Mouse (Mus musculus): ENCODE measurements around the gene Crabp2.
A peak's percentile ranks its signal among the peaks of the same experiment; 100 is the strongest.

The Crabp2 gene

DNA sequence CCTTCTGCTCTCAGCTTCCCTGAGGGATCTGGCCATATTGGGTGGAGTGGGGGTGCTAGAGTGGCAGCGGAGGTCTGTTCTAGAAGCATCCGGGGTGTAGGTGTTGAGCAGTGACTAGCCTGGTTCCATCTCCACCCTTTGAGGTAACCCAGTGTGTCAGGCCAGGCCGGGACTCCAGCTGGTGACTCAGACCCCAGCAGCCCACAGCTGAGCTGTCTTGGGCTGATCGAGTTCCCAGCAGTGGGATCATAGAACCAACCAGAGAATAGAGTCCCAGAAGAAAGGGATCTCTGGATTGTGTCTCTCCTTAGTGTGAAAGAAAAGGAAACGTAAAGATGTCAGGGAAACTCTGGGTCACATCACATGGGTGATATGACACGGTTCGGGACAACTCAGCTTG lies 10.9 kb downstream of the Crabp2 start:
- DNase-seq = no peak

DNA sequence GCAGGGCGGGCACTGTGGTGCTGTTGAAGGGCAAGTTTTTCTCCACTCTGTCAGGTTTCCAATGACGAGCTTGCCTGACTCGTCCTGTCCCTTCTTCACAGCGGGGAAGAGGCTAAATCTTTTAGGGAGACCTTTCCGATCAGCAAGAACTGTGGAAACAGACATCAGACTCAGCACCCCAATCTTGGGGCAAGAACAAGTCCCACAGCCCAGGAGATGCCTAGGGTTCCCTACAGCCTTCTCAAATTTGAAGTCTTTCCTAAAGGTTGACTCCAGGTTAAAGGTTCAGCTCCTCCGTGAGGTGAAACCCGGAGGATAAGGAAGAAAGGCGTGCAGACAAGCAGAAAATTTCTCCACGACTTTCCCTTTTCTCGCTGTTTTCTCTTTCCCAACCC lies 11.7 kb downstream of the Crabp2 start:
- DNase-seq = no peak

DNA sequence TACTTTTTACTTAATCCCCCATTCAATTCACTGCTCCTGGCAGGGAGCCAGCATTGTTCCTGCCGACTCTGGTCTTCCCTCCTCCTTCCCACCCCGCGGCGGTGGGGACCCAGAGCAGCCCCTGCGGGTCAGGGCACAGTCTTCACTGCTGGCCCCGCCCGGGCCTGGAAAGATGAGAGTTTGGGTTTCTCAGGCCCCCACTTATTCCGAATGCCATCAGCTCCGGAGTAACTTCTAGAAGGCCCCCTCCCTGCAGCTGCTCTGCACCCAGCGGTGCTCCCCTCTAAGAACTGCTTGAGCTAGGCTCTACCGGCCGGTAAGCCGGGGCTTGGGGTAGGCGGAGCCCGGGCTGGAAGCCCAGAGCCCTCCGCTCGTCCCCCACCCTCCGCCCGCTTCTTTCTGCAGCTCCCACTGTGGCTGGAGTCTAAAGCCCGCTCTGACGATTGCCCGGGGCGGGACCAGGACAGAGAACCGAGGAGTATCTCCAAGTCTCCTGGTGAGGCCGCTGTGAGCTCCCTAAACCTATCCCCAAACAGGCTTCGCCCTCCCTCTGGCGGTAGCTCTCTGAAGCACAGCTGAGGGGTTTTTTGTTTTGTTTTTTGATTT lies 12.2 kb downstream of the Crabp2 start:
- DNase-seq = peak; percentile 85

DNA sequence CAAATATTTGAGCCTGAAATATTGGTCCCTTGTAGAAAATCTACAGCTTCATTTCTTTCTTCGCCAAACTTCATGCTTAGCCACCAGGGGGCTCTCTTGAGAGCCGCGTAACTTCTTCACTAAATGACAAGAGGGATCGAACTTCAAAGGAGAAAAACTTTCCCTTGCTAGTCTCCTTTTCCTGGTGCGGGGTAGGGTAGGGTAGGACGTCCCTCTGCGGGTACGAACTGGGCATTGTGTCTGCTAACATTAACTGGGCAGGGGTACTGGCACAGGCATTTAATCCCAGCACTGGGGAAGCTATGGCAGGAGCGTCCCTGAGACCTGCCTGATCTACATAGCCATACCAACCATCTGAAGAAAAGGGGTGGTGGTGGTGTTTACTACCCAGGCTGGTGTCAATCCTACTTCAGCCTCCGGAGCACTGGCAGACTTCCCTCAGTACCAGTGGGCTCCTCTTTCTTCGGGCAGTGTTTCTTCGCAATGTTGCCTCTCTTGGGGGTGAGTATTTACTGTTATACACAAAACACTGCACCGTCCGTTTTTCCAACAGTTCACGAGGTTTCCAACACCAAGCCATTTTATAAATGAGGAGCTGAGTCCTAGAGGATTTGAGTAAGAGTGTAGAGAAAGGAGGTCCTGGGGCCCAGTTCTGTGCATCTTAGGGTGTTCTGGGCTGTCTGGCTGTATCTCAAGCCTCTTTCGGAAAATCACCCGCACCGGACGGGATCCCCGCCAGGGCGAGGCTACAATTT lies 21.9 kb downstream of the Crabp2 start:
- peak; percentile 32 for DNase-seq

DNA sequence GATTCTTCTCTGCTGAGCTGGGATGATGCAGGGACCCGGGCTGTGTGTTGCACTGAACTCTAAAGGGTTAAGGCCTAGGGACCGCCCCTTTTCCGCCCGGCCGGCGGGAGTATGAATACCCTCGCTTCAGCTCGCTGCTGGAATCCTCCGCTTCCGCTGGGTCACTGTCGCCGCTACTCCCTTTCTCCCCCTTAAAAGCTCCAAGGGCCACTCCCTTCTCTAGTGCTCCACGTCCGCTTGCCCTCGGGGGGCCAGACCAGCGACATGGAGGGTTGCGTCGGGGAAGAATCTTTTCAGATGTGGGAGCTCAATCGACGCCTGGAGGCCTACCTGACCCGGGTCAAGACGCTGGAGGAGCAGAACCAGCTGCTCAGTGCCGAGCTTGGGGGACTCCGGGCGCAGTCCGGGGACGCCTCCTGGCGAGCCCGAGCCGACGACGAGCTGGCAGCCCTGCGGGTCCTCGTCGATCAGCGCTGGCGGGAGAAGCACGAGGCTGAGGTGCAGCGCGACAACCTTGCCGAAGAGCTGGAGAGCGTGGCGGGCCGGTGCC lies 22.5 kb downstream of the Crabp2 start, which contains the start of gene Nes:
Gene Nes, plus strand, starts transcription at position 140 of the 550 bp plus-strand sequence.
- peak; percentile 47 for DNase-seq

DNA sequence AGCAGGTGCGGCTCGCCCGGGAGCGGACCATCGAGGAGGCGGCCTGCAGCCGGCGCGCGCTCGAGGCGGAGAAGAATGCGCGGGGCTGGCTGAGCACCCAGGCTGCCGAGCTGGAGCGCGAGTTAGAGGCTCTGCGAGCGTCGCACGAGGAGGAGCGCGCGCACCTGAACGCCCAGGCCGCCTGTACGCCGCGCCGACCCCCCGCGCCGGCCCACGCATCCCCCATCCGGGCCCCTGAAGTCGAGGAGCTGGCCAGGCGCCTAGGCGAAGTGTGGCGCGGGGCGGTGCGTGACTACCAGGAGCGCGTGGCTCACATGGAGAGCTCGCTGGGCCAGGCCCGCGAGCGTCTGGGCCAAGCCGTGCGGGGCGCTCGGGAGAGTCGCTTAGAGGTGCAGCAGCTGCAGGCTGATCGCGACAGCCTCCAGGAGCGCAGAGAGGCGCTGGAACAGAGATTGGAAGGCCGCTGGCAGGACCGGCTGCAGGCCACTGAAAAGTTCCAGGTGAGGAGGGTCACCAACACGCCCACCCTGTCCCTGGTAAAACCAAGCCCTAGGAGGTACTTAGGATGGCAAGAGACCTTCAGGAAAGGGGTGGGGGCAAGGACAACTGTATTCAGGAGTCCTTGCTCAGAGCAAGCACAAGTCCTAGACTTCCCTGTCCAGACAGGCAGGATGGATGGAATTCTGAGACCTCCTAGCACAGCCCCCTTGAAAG lies 23.2 kb downstream of the Crabp2 start:
- DNase-seq = no peak

DNA sequence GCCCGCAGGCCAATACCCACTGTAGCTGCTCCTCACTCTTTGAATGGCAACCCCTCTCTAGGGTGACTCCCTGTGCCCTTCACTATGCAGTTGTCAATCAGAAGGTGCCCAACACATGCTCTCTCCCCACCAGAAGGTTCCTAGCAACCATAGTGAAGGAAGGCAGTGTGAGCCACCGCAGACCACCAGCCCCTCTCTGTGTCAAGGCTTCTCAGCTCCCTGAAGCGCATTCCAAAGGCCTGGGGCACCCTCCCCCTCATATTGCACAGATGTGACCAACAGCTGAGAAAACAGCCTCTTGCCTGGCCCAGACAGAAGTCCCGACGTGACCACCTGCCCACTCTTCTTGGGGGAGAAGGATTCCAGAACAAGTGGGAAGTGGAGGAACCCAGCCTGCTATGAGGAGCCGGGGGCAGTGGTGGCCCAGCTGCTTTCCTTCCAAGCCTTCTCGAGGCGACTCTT lies 23.8 kb downstream of the Crabp2 start:
- no peak for DNase-seq

DNA sequence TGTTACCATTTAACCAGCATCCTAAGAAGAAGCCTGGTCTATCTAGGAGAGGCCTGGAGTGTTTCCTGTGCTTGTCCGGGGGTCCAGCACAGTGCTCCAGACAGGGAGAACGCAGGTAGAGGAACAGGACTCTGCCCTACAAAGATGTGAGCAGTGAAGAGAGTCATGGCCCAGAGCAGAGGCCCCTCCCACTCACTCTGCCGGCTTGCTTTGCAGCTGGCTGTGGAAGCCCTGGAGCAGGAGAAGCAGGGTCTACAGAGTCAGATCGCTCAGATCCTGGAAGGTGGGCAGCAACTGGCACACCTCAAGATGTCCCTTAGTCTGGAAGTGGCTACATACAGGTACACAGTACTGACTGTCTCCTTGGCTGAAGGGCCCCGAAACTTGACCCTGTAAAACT lies 24.3 kb downstream of the Crabp2 start:
- no peak for DNase-seq

DNA sequence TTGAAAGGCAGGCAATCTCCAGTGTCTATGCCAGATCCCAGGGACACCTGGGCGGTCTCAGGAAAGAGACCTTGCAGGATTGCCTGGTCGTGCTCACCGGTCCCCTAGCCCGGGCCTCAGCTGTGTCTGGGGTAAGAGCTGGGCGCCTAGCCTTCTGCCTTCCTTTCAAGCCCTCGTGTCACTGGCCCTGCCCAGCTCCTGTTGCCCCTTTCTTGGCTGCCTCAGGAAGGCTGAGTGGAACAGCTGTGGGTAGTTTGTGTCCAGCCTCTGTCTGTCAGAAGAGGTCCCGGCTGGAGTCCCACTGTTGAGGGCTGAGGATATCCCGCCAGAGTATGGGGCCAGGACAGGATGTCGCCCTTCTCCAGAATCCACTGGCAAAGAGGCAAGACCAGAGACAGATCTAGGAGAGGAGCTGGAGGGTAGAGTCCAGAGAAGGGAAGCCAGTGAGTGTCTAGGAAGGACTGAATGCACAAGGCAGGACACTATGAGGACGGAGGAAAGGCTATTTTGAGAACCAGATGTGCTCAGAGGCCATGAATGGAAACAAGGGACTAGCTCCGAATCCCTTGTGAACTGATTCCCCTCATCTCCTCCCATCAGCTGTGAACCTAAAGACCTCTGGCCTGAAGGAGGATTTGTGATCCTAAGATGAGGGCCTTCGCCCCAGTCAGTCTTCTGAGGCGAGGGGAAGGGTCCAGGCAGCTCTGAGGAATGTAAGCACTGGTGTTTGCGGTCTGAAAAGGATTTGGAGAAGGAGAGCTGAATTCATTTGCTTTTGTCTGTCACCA lies 25.3 kb downstream of the Crabp2 start:
- no peak for DNase-seq

DNA sequence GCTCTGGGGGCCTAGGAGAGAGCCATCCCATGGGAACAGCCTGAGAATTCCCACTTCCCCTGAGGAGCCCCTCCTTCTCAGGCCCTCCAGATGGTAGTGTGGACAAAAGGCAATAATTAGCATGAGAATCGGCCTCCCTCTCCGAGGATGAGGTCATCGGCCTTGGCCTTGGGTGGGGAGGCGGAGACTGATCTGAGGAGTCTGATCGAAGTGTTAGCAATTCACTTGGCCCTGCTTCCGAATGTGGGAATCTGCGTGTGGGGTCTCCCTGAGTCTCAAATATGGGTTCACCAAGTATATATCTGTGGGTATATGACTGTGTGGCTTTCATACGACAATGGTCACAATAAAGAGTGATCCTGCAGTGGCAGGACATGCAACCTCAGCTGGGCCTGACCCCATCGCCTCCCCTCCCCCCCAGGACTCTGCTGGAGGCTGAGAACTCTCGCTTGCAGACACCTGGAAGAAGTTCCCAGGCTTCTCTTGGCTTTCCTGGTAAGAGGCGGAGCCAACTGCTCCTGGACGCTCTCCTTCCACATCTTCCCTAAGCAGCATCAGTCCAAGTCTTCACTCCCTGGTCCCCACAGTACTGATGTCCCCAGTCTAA lies 26.0 kb downstream of the Crabp2 start:
- DNase-seq = no peak

DNA sequence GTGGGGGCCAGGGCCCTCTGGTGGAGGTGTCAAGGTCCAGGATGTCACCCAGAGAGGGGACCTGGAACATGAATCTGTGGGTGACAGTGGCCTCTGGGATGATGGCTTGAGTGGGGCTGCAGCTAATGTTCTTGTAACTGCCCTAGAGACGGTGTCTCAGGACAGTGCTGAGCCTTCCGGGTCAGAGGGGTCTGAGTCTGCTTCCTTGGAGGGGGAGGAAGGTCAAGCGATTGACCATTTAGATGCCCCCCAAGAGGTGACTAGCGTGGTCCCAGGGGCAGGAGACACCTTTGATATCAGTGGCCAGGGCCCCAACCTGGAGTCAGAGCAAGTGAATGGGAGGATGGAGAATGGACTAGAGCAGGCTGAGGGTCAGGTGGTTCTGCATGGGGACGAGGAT lies 31.0 kb downstream of the Crabp2 start:
- DNase-seq = no peak

DNA sequence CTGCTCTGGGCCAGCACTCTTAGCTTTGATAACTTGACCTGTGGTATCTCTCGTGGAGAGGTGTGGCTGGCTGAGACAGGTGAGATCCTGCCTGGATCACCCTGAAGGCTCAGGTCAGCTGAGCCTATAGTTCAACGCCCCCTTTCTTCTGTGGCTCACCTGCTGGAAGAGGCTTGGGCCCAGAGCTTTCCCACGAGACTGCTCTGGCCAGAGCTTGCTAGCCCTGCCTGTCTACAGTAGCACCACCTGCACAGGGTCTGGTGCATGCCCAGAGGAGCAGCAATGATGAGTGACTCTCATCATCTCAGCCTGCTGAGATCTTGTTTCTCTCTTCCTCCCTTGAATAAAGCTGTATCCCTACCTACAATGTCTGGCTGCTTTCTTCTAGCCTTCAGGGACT lies 31.6 kb downstream of the Crabp2 start:
- no peak for DNase-seq

DNA sequence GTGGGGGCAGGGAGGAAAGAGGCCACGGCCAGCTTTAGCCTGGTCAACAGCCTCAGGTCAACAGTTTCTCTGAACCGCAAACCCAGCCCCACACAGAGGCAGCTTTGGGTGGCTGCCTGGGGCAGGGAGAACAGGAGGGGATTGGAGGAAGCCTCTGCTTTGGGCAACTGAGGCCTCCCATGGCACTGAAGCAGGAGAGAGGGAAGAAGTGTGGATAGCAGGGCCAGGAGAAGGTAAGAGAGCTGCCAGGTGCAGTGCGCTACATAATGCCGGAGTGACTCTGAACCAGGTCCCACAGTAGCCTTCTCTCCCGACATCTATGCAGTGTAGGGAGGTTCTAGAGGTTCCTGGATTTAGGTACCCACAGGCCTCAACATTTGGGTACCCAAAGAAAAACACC lies 32.3 kb downstream of the Crabp2 start:
- DNase-seq = no peak

DNA sequence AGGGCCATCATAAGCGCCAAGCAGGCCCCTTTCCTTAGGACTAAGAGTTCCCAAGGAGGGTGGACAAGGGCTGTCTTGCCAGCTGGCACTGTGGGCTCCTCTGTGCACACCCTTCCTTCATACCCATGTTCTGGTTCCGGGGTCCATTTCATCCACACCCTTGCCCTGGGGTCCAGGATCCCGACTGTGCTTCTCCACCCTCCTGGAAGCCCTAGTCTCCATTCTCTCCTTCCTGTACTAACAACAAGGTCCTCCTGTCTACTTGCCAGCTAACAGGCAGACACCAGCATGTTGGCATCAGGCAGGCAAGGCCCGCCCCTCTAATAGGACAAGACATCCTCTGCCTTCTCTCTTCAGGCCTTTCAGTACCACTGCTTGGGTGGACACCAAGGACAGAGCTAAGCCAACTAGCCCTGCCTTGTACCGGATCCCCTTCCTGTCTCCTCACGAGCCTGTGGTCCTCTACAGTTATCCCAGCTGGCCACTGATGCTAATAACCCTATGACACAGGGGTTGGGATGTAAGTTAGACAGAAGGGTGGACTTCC lies 32.8 kb downstream of the Crabp2 start:
- no peak for DNase-seq

DNA sequence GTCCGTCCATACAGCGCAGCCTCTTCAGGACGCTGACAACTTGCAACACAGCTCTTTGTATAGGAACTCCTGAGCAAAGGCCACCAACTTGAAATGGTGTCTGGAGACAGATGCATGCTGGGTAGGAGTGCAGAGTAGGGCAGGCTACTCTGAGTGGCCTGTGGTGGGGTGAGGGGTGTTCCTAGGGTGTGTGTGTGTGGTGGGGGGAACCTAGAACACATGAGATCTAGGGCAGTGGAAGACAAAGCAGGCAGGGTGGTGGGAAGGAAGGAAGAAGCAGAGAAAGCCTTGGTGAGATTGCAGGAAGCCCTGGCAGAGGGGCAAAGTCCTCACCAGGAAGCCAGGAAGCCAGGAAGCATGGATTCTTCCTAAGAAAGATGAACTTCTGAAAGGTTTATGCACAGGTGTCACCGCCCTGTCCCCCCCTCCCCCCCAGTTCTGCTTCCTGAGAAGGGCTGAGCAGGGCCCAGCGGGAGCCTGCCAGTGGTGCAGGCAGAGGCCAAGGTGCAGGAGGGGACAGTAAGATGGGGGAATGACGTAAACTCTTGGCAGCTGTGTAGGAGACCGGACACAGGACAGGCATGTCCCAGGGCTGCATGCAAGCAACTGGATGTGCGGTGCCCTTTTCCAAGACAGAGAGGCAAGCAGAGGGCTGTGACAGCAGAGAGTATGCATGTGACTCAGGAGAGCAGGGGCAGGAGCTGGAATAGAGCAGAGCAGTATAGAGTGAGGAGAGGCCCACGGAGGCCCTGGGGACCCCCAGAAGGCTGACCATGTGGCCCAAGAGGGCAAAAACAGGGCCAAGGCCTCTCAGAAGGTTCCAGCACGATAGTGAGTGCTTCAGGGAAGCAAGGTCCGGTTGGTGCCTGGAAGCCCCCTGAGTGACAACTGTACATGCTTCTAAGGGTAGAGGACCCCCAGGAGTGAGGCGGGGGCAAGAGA lies 33.7 kb downstream of the Crabp2 start:
- peak; percentile 67 for DNase-seq

DNA sequence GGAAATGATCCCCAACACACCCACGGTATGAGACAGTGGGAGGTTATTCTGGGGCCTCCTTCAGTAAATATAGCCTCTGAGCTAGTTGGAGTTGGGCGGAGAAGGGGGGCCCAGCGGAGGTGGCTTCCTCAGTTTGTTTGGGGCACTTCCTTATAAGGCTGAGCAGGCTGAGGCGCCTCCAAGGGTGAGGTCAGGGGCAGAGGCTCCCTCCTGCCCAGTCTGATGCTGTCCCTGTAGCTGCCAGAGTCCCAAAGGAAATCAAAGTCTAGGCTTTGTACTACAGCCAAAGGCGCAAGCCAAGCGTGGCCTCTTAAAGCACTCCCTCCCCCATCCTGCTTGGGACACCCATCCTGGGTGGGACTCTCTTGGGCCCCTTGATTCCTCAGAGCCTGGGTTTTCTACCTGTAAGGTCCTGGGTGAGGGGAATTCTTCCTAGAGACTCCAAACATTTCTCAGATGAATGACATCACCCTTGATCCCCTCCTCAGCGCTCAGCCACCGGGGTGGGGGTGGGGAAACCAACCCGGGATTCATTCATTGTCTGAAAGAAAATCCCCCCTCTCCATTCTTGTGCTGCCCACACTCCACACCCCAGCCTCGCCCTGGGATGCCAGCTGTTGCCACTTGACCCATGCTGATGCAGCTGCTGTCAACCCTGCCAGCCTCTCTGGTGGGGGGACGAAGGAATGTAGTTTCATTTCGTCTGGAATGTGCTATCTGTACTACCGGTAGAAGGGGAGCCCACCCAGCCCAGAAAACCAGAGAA lies 34.6 kb downstream of the Crabp2 start:
- peak; percentile 79 for DNase-seq

DNA sequence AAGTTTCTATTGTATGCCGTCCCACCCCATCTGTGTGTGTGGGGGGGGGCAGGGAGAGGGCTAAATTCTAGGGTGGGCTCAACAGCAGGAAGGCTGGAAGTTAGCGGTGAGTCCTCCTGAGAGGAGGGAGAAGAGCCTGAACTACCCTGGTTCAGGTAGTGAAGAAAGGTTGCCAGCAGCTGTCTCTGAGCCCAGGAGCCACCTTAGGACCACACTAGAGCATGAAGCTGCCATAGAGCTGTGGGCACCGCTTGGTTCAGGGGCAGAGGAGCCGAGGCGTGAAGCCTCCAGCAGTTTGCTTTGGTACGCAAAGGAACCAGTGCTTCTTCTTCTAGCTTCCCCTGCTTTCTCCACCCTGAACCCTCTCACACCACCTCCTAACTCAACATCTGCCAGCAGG lies 35.2 kb downstream of the Crabp2 start:
- DNase-seq = no peak

DNA sequence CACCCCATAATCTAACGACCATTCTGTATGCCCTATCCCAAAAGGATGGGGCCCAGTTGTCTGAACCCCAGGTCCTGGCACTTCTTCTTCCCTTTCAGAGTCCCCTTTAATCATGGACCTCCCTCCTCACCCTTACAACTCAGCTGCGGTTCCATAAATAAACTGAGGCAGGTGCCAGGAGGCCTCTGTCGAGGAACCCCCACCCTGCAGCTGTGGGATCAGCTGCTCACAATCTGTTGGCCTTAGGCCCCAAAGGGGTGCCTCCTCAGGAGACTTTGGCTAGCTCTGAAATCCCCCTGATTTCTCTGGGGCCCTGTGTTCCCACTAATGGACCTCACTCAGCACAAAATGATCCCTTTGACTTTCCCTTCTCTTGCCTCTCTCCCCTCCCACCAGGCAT lies 35.6 kb downstream of the Crabp2 start:
- no peak for DNase-seq

DNA sequence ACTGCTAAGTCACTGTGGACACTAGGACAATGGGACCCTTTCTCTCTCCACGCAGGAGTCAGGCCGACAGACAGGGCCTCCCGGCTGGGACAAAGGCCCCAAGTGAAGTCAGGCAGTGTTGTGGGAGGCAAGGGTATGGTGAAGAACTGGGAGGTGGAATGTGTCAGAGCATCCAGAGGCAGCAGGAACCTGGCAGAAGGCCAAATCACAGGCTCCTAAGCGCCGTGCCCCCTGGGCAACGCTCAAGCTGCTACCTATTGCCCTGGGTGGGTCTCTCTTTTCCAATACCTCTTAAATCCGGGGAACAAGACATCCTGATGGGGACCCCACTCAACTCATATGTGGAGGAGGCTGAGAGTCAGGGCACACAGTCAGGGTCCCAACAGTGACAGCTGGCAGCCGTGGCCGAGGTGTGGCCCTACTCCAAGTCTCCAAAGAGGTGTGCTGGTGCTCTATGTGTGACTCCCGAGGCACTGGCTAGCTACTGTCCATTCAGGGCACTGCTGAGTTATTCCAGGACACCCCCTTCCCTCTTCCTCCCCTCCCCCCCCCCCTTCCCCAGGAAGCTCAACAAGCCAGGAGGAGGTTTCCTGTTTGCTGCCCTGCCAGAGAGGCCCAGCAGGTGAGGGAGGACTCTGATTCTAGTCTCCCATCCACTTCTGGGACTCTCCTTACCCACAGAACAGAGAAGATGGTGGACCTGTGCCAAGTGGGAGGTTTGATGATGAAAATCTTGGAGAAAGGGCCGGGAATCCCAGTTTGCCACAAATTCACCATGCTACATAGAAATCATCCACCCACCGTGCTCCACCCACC lies 37.2 kb downstream of the Crabp2 start:
- DNase-seq = no peak
